Mouse (Mus musculus): Measurements from ENCODE around the gene Fbxw7.

Gene Fbxw7

GRCm38 (mm10) chr3:84951698-84952097 is 136.6 kb downstream of the Fbxw7 start:
- in situ Hi-C loops (cut with MboI, MseI): no loop called here

DNA sequence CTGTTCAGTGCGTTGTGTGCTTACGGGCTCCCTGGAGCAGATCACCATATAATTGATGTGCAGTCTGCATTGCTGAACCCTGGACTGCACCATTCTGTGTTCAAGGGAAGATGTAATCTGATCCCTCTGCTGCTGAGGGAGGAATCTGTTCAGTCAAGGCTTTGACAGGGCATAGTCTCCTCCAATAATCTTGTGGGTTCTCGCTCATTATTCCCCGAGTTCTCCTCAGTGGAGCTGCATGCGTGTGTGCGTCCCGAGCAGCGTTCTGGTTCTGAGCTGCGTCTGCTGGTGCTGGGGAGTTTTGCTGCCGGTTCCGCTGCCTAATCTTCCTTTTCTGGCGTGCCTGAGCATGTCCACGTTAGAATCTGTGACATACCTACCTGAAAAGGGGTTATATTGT is 137.1 kb downstream of the Fbxw7 start:
- in situ Hi-C loops (cut with MboI, MseI): no loop called here

DNA sequence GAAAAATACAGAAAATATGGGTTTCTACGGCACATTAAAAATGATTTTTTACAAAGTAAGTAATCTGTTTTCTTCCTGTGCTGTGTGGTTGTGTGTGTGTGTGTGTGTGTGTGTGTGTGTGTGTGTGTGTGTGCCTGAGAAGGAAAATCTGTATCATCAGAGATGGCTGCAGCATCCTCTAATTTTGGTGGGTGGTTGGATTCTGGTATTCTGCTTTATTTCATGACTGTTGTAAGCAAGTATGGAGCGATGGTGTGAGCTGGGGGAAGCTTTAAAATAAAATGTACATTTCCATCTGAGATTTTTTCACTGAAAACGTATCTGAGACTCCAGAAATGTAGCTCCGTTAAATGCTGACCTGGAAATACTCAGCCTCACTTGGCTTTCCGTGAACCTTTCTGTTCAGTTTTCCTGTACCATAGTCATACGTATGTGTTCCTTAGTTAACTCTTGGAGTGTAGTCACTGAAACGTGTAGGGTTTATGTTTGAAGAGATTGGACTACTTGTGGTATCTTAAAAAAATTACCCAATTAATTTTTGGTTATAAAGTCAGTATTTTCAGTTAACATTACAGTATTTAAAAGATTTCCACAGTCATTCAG is 137.6 kb downstream of the Fbxw7 start:
- in situ Hi-C loops (cut with MboI, MseI): no loop called here

- in situ Hi-C loops (cut with MboI, MseI): no loop called here
These were observed 140.1 kb downstream of the Fbxw7 start for GRCm38 (mm10) chr3:84955011-84955775.

DNA sequence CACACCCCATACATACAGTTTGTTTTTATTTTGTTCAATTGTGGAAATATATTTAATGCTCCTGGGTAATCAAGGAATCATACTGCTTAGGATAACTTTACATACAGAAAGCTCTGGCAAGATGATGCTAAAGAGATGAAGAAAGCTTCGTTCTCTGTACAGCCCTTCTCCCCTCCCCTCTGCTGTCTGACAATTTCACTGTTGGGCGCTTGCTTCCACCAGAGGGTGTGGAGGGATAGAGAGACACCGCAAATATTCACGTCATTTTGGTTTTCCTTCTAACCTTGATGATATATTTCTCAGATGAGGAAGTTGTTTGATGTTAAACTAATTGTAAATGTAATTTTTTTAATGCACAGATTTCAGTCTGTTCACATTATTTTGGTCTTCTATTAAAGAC is 140.8 kb downstream of the Fbxw7 start:
- in situ Hi-C loops (cut with MboI, MseI): no loop called here

- in situ Hi-C loops (cut with MboI, MseI): no loop called here
These were observed 150.1 kb downstream of the Fbxw7 start for GRCm38 (mm10) chr3:84965156-84965555.

DNA sequence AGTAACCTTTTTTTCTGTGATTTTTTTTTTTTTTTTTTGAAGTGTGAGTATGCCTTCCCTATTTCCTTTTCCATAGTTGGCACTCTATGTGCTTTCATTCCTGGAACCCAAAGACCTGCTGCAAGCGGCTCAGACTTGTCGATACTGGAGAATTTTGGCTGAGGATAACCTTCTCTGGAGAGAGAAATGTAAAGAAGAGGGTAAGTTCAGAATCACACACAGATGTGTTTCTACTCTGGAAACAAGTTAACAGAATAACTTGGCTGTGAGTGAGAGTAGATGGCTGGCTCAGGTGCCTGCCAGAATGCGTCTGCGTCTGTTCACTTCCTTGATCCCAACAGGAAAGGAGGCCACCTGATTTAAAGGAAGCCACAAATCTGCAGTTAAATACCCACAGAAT is 152.3 kb downstream of the Fbxw7 start:
- in situ Hi-C loops (cut with MboI, MseI): no loop called here

DNA sequence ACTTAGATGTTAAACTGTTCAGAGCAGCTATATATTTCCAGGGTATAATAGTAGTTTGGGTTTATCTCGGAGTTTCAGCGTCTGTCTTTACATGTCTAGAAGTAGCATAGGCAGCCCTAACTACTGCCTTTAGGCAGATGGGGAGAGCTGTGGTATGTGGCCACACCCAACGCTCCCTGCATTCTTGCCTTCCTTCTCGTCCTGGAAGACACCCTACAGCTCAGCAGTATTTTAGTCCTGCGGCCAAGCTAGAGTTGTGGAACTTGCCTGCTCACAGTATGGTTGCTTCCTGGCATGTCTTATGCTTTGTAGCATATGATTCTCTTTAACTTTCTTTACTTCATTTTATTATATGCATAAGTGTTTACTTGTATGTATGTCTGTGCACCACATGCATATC is 156.5 kb downstream of the Fbxw7 start:
- in situ Hi-C loops (cut with MboI, MseI): no loop called here

DNA sequence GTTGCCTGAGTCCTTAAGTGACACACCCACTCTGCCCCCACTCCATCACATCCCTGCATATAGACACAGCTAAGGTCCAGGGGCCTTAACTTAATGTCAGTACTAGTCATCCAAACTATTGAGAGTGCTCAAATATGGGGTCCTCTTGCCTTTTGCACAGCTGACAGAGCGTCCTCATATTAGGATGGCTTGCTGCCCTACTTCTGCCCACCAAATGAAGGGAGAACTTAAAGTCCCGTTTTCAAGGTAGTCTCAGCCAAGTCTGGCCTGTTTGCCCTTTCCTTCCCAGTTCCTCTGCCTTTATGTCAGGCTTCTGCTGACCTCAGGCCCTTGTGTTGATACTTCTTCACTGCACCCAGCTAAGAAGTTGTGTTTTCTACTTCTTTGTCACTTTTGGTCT is 157.8 kb downstream of the Fbxw7 start:
- in situ Hi-C loops (cut with MboI, MseI): no loop called here

DNA sequence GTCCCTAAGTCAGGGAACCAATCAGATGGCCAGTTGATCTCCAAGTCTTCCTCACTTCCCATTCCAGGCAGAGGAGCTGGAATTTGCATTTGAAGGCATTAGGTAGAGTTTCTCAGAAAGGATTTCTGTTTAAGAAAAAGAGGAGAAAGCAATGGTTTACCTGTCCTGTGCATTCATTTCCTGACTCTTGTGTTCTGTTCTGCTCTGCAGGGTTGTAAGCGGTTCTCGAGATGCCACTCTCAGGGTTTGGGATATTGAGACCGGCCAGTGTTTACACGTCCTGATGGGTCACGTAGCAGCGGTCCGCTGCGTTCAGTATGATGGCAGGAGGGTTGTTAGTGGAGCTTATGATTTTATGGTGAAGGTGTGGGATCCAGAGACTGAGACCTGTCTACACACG is 159.1 kb downstream of the Fbxw7 start:
- in situ Hi-C loops (cut with MboI, MseI): no loop called here

GRCm38 (mm10) chr3:84978676-84979075 is 163.6 kb downstream of the Fbxw7 start:
- in situ Hi-C loops (cut with MboI, MseI): no loop called here

DNA sequence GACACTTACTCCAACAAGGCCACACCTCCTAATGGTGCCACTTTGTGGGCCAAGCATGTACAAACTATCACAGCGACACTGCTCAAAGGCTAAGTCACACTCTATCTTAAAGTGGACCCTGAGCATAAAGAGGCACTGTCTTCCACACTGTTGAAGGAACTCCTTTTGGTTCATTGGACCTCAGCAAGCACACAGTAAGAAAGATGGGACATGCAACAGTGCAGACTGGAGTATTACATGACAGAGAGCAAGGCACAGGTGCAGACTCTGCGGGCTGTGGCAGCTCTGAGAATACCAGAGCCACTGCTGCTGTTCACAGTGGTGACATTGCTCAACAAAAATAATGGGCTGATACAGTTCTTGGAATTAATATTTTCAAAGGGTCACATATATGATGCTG is 165.1 kb downstream of the Fbxw7 start:
- in situ Hi-C loops (cut with MboI, MseI): no loop called here

GRCm38 (mm10) chr3:84982688-84983087 is 167.6 kb downstream of the Fbxw7 start:
- in situ Hi-C loops (cut with MboI, MseI): no loop called here

DNA sequence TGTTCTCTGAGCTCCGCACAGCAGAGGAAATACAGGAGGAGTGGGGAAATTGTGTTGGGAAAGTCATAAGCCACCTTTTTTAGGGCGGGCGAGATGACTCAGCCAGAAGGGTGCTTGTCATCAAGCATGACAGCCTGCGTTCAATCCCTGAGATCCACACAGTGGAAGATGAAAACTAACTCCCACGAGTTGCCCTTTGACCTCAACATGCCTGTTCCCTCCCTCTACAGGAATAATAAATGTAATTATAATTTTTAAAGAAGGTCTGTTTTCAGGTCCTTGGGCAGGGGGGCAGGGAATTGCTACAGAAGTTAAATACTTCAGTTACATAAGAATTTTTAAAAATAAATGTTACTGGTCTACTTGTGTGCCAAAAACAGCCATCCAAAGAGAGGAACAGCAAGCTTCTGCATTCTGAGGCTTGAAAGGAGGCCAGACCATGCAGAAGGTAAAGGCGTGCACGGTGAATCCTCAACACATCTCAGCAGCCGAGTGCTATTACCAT is 170.1 kb downstream of the Fbxw7 start:
- in situ Hi-C loops (cut with MboI, MseI): no loop called here

DNA sequence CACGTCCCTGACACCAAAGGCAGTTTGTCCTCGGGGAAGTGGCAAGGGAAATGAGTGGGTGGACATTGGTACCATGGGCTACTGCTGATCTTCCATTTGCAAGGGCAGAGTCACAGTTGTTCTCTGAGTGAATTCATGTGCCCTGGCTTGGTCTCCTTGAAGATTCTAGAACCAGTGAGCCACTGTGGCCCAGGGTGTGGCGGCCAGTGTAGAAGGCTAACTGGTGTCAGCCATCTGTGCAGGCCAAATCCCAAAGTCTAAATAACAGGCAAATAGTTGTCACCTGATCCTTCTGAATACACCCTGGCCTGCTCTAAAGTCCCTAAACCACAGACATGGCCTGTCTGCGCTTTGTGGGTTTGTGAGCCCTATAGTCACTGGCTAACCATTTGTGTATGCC is 173.8 kb downstream of the Fbxw7 start:
- in situ Hi-C loops (cut with MboI, MseI): no loop called here

- in situ Hi-C loops (cut with MboI, MseI): no loop called here
These were observed 190.2 kb downstream of the Fbxw7 start for GRCm38 (mm10) chr3:85005257-85005656.

GRCm38 (mm10) chr3:85012889-85013288 is 197.8 kb downstream of the Fbxw7 start:
- in situ Hi-C loops (cut with MboI, MseI): loop anchor here (5.0 kb wide), 1 partner anchor 84 kb away; no protein-coding TSS in a partner anchor

- in situ Hi-C loops (cut with MboI, MseI): no loop called here
These were observed 200.6 kb downstream of the Fbxw7 start for GRCm38 (mm10) chr3:85015667-85016066.

DNA sequence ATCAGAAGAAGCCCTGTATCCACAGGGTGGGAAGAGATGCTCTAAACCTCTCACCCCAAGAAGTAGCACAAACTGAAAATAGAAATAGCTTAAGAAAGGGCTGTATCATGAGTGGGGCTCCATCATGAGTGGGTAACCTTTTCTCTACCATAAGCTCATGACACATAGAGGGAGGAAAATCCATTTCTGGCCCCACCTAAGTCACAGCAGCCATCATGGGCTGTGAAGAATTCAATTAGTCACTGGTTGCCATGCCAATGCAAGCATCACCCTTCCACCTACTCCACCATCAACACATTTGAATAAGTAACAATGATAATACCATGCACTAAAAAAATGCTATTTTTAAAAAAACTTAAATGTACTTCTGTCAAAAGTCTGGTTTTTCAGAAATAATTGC is 205.1 kb downstream of the Fbxw7 start:
- in situ Hi-C loops (cut with MboI, MseI): no loop called here

- in situ Hi-C loops (cut with MboI, MseI): no loop called here
These were observed 206.7 kb downstream of the Fbxw7 start for GRCm38 (mm10) chr3:85021816-85022215.

DNA sequence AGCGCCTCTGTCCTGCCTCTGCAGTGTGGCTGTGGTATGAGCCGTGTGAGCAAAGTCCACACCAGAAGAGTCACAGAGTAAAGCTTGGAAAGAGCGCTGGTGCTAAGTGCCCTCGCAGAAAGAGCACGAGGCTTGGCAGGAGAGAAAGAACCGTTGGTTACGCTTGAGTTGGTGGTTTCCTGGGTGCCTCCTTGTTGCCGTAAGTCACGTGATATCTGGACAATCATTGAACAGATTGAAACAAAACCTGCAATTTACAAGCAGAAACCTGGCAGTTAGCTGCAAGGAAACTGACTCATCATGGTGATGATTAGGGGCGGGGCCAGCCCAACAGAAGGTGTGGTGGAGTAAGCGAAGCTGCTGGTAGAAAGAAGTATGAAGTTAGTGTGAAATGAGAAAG is 207.7 kb downstream of the Fbxw7 start:
- in situ Hi-C loops (cut with MboI, MseI): no loop called here

DNA sequence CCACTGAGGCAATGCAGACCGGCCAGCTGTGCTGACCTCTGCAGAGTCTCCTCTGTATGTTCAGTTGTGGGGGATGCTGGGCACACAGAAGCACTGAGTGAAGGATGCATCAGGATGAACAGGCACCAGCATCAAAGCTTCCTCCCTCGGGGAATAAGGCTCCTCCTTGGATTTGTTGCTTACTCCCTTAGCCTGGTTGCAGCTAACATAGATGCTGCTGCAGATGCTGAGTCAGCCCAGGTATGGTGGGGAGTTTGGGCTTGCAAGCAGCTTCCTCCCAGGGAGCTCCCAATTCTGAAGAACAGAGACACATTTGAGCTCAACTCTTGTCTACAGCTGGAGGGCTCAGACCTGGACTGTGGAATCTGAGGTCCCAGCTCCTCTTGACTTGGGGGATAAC is 209.2 kb downstream of the Fbxw7 start:
- in situ Hi-C loops (cut with MboI, MseI): no loop called here
